Mouse (Mus musculus): Measurements from ENCODE around the gene Sox1.

- TF ChIP-seq POLR2A (IDR thresholded peaks at IDR 0.05; ENCODE audit: insufficient read depth, low read depth, low read length) (no peak), CTCF (IDR thresholded peaks at IDR 0.05) (no peak)
Observed at GRCm38 (mm10) chr8:12382707-12383561, 12.2 kb upstream of the Sox1 start.
